Mouse (Mus musculus) C2C12 (cell line): ENCODE data around the gene Fxyd1. TPM values are rescaled to one million over a fixed set of nuclear protein-coding genes. Genes with fewer than 3 reads are reported as not detected.

Experiments used
- H3K27me3 ChIP-seq: one replicate; pipeline ENCODE4 v1.6.1; 2011; ENCODE audit not compliant: control insufficient read depth, insufficient read depth, insufficient read length
- H3K36me3 ChIP-seq: one replicate; pipeline ENCODE4 v1.6.1; 2011; ENCODE audit not compliant: control insufficient read depth, insufficient read depth
- H3K4me3 ChIP-seq: one replicate; pipeline ENCODE4 v1.5.1; 2011; ENCODE audit warnings: mild to moderate bottlenecking, control low read depth; ENCODE audit not compliant: poor library complexity, insufficient read depth, severe bottlenecking
- H3K79me2 ChIP-seq: one replicate; pipeline ENCODE4 v1.6.1; 2011; ENCODE audit not compliant: control insufficient read depth, insufficient read depth
- H3K79me3 ChIP-seq: one replicate; pipeline ENCODE4 v1.6.1; 2011; ENCODE audit warnings: low read depth, control low read depth
- H3ac ChIP-seq: one replicate; pipeline ENCODE3; 2011; ENCODE audit warnings: low read depth; ENCODE audit not compliant: control insufficient read depth, insufficient read length
- CEBPB ChIP-seq: IDR thresholded peaks from one replicate; pipeline ENCODE4 v1.6.1; 2011; ENCODE audit warnings: low read depth, mild to moderate bottlenecking, control low read depth, moderate library complexity
- CTCF ChIP-seq: IDR thresholded peaks from one replicate; pipeline ENCODE4 v1.5.1; 2011; ENCODE audit not compliant: control insufficient read depth, insufficient read depth, insufficient read length
- FOSL1 ChIP-seq: IDR thresholded peaks from one replicate; pipeline ENCODE4 v1.8.0; 2011; ENCODE audit warnings: mild to moderate bottlenecking, low read length; ENCODE audit not compliant: poor library complexity, insufficient read depth, severe bottlenecking
- MAX ChIP-seq: IDR thresholded peaks from one replicate; pipeline ENCODE4 v1.6.1; 2011; ENCODE audit warnings: mild to moderate bottlenecking, control low read depth
- MYOD1 ChIP-seq: IDR thresholded peaks from one replicate; pipeline ENCODE4 v1.6.1; 2011; ENCODE audit warnings: low read depth; ENCODE audit not compliant: control insufficient read depth, insufficient read length
- MYOG ChIP-seq: IDR thresholded peaks from one replicate; pipeline ENCODE4 v1.6.1; 2011; ENCODE audit not compliant: control insufficient read depth, insufficient read length; ENCODE audit errors: extremely low read depth
- USF1 ChIP-seq: IDR thresholded peaks from one replicate; pipeline ENCODE4 v1.6.1; 2011; ENCODE audit warnings: low read depth, mild to moderate bottlenecking, control low read depth, moderate library complexity
- polyA plus RNA-seq: library from polyadenylated mRNA; unstranded; fragments of >200 nt; fragmentation: generic; extraction: Trizol; gene quantifications from one replicate; pipeline ENCODE4 v1.2.1, GENCODE M21; 2012; ENCODE audit warnings: missing spikeins

The Fxyd1 gene
- polyA plus RNA-seq, 1 experiment: 0.55 TPM

- H3K36me3 ChIP-seq: no peaks in the 10 kb centered on the region
- TF ChIP-seq MYOD1 (no peak), MAX (no peak)
- no peak overlapping the region for H3K4me3 ChIP-seq
- H3K79me3 ChIP-seq: no peaks in the 10 kb centered on the region
- no peak overlapping the region for H3ac ChIP-seq
- no peaks in the 10 kb centered on the region for H3K79me2 ChIP-seq
- H3K27me3 ChIP-seq: peaks cover 7% of the 10 kb centered on the region
These were observed 7.1 kb downstream of the Fxyd1 start for GRCm38 (mm10) chr7:31049846-31050281.

- peaks cover 7% of the 10 kb centered on the region for H3K27me3 ChIP-seq
- no peak for TF ChIP-seq CTCF
- no peak for TF ChIP-seq MYOG
- TF ChIP-seq USF1: no peak
- no peak for TF ChIP-seq MAX
- no peak for TF ChIP-seq MYOD1
- TF ChIP-seq CEBPB: no peak
- TF ChIP-seq FOSL1: no peak
- H3K79me2 ChIP-seq: no peaks in the 10 kb centered on the region
- no peaks in the 10 kb centered on the region for H3K36me3 ChIP-seq
- H3ac ChIP-seq: no peak overlapping the region
- no peak overlapping the region for H3K4me3 ChIP-seq
- H3K79me3 ChIP-seq: no peaks in the 10 kb centered on the region
These were observed 7.7 kb downstream of the Fxyd1 start for GRCm38 (mm10) chr7:31049135-31049845.

GRCm38 (mm10) chr7:31042431-31042910, 14.5 kb downstream of the Fxyd1 start, which contains the start of gene Fxyd5:
Fxyd5 (minus strand) TSS chr7:31042481.
- peak within 1 kb of the TSS; percentile 68 for H3ac ChIP-seq
- H3K27me3 ChIP-seq: no peaks in the 10 kb centered on the region
- H3K4me3 ChIP-seq: peak within 1 kb of the TSS; percentile 37
- no peaks in the 10 kb centered on the region for H3K79me3 ChIP-seq
- TF ChIP-seq FOSL1 (no peak), MAX (no peak), MYOD1 (no peak), MYOG (no peak), CTCF (no peak), USF1 (no peak), CEBPB (no peak)
- no peaks in the 10 kb centered on the region for H3K36me3 ChIP-seq
- no peaks in the 10 kb centered on the region for H3K79me2 ChIP-seq

GRCm38 (mm10) chr7:31041662-31042315, 15.2 kb downstream of the Fxyd1 start:
- Histone ChIP-seq H3K4me3 (peak overlapping the region; percentile 37), H3K79me2 (no peaks in the 10 kb centered on the region), H3K27me3 (no peaks in the 10 kb centered on the region), H3ac (peak overlapping the region; percentile 68), H3K79me3 (no peaks in the 10 kb centered on the region), H3K36me3 (no peaks in the 10 kb centered on the region)
- no peak for TF ChIP-seq USF1
- TF ChIP-seq CEBPB: no peak
- TF ChIP-seq MYOD1: no peak
- no peak for TF ChIP-seq FOSL1
- TF ChIP-seq CTCF: no peak
- no peak for TF ChIP-seq MAX
- TF ChIP-seq MYOG: no peak

GRCm38 (mm10) chr7:31041023-31041407, 16.0 kb downstream of the Fxyd1 start:
- Histone ChIP-seq H3K79me3 (no peaks in the 10 kb centered on the region), H3K27me3 (no peaks in the 10 kb centered on the region), H3K4me3 (no peak overlapping the region), H3ac (peak overlapping the region; percentile 25), H3K36me3 (no peaks in the 10 kb centered on the region), H3K79me2 (no peaks in the 10 kb centered on the region)
- TF ChIP-seq MYOG: no peak
- no peak for TF ChIP-seq USF1
- no peak for TF ChIP-seq MAX
- TF ChIP-seq MYOD1: no peak
- TF ChIP-seq FOSL1: no peak
- TF ChIP-seq CTCF: no peak
- no peak for TF ChIP-seq CEBPB
